8 mouse cellular contexts compared by ENCODE assay signal in the genomic region with DNA sequence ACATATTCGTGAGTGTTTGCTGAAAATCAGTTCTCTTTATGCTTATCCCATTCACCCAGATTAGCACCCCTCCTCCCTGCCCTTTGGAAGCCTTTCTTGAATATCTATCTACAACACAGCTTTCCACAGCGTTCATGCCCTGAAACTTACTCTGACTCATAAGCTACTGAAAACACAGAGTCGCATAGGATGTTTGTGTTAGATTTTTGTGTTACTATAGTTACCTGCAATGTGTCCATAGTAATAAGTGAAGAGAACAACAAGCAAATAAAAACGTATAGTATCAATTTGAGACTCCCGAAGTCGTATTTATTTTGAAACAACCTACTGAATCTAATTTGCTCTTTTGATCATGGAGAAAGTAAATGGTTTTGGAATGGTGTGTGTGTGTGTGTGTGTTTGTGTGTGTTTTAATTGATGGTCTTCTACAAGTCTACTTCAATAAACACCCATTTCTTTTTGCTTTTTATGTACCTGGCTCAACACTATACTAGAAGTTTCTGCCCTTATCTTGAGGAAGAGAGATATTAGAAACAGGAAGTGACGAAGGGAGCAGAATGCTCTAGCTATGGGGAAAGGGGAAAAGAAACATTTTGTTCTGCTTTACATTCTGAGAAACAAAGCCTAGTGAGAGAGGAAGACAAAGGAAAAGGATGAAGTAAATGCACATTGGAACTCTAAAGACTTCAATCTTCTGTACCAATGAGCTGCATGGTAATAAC. TPM values are rescaled to one million over a fixed set of nuclear protein-coding genes. Genes with fewer than 3 reads are reported as not detected.
DNase-seq lines count a peak whose midpoint lies in the region; ATAC-seq lines count a peak whose summit lies in the region.

No protein-coding gene starts in this region.

- no peaks in the 10 kb centered on the region for H3K27me3 ChIP-seq in kidney, embryonic 16.5 days (ENCODE audit: insufficient read depth, low read length)
- H3K27me3 ChIP-seq in hindbrain, embryonic 11.5 days (ENCODE audit: control insufficient read depth, insufficient read depth, low read length): no peaks in the 10 kb centered on the region
- no peaks in the 10 kb centered on the region for H3K27me3 ChIP-seq in megakaryocyte, embryonic 14.5 days (replicated peaks)

- H3K4me1 ChIP-seq in kidney, embryonic 16.5 days (ENCODE audit: insufficient read depth, low read length): peaks cover 29% of the 10 kb centered on the region
- H3K4me1 ChIP-seq in hindbrain, embryonic 11.5 days (replicated peaks; ENCODE audit: control insufficient read depth, insufficient read depth, low read length): no peaks in the 10 kb centered on the region; the same call in 1 of the 2 replicates
- H3K4me1 ChIP-seq in megakaryocyte, embryonic 14.5 days: peaks cover 44% of the 10 kb centered on the region

- no peaks in the 10 kb centered on the region for H3K36me3 ChIP-seq in kidney, embryonic 16.5 days (ENCODE audit: insufficient read depth, low read length)
- H3K36me3 ChIP-seq in hindbrain, embryonic 11.5 days (ENCODE audit: control insufficient read depth, insufficient read depth, low read length): no peaks in the 10 kb centered on the region
- H3K36me3 ChIP-seq in megakaryocyte, embryonic 14.5 days (replicated peaks; ENCODE audit: low read length): no peaks in the 10 kb centered on the region

- WGBS in kidney, embryonic 16.5 days: 32% methylated on average over 7 of the region's 7 CpGs
- 63% methylated on average over 7 of the region's 7 CpGs for WGBS in hindbrain, embryonic 11.5 days

- peak overlapping the region; percentile 73 for H3K4me3 ChIP-seq in kidney, embryonic 16.5 days (ENCODE audit: low read length)
- H3K4me3 ChIP-seq in hindbrain, embryonic 11.5 days (ENCODE audit: low read depth, low read length): peak overlapping the region; percentile 60
- peak overlapping the region; percentile 95 for H3K4me3 ChIP-seq in megakaryocyte, embryonic 14.5 days (replicated peaks)

- peak overlapping the region; percentile 62 for H3K4me2 ChIP-seq in kidney, embryonic 16.5 days (replicated peaks; ENCODE audit: low read depth, low read length)
- peak overlapping the region; percentile 76 for H3K4me2 ChIP-seq in hindbrain, embryonic 11.5 days (replicated peaks; ENCODE audit: low read depth, low read length)

- H3K9ac ChIP-seq in kidney, embryonic 16.5 days (replicated peaks; ENCODE audit: low read length): peak overlapping the region; percentile 86
- H3K9ac ChIP-seq in hindbrain, embryonic 11.5 days (ENCODE audit: low read depth, low read length): peak overlapping the region; percentile 76; the same call in 1 of the 2 replicates

- no peaks in the 10 kb centered on the region for H3K9me3 ChIP-seq in kidney, embryonic 16.5 days (ENCODE audit: low read length)
- H3K9me3 ChIP-seq in hindbrain, embryonic 11.5 days (ENCODE audit: control insufficient read depth, low read length): no peaks in the 10 kb centered on the region
- H3K9me3 ChIP-seq in megakaryocyte, embryonic 14.5 days: peaks cover 5% of the 10 kb centered on the region; the same call in 1 of the 2 replicates

- peak overlapping the region; percentile 99 for H3K27ac ChIP-seq in kidney, embryonic 16.5 days (ENCODE audit: low read length)
- no peak overlapping the region for H3K27ac ChIP-seq in hindbrain, embryonic 11.5 days (ENCODE audit: low read depth, low read length)

- ATAC-seq in kidney, embryonic 16.5 days (ENCODE audit: low FRiP score, low TSS enrichment): no peak
- no peak for ATAC-seq in hindbrain, embryonic 11.5 days (ENCODE audit: low FRiP score)

- no peak for DNase-seq in kidney, adult 8-10 months
- peak; percentile 32 for DNase-seq in T-cell, adult 2 months (ENCODE audit: low spot score)
- DNase-seq in hindbrain, embryonic 11.5 days (ENCODE audit: low spot score): no peak
- no peak for DNase-seq in layer of hippocampus, adult 8-10 months (ENCODE audit: low spot score in 2 of 2)
- DNase-seq in layer of hippocampus, postnatal 36 days: no peak
- no peak for DNase-seq in left cerebral cortex, adult 18-20 months (ENCODE audit: low spot score in 2 of 2)

RNA-seq across cellular contexts. Expression of a gene that starts 5.5 kb away (rescaled TPM):
- 90.1 and 95.9 TPM in 2 replicates for polyA plus RNA-seq in kidney, embryonic 16.5 days (2015; fragmentation: Nextera tagmentation; extraction: Ambion mirVana)
- 85.1 and 91.5 TPM in 2 replicates for polyA plus RNA-seq in hindbrain, embryonic 11.5 days (2014; fragmentation: Nextera tagmentation; extraction: Ambion mirVana)
- polyA plus RNA-seq in megakaryocyte, embryonic 14.5 days (2012; ENCODE audit: insufficient read depth, low replicate concordance): 2.0 TPM in 1 of 2 replicates, not detected in the other
- 10 to 100 TPM; 66.5 to 83.2 (median 75.9) TPM for total RNA-seq in layer of hippocampus, adult 8-10 months (2022)
- total RNA-seq in layer of hippocampus, postnatal 36 days (2021): 10 to 100 TPM; 69.6 to 74.8 TPM
- total RNA-seq in left cerebral cortex, adult 18-20 months (2021): 10 to 100 TPM; 63.7 to 64.2 TPM
